Mouse (Mus musculus) brown adipose tissue, adult 24 weeks (tissue): ENCODE data around the gene Slco2a1. TPM values are rescaled to one million over a fixed set of nuclear protein-coding genes. Genes with fewer than 3 reads are reported as not detected.

Source experiments
- H3K27ac ChIP-seq: fragments of 200-500 bp; replicated peaks from 2 replicates; pipeline ENCODE4 v1.5.1; 2012; ENCODE audit warnings: low read depth, mild to moderate bottlenecking, low read length
- H3K4me1 ChIP-seq: fragments of 200-500 bp; 2 replicates; pipeline ENCODE4 v1.6.1; 2012; ENCODE audit warnings: low read length, mixed read lengths; ENCODE audit not compliant: control insufficient read depth, insufficient read depth, insufficient read length
- H3K4me3 ChIP-seq: fragments of 200-500 bp; 2 replicates; pipeline ENCODE4 v1.5.1; 2012; ENCODE audit warnings: low read depth, mild to moderate bottlenecking, low read length, moderate library complexity; ENCODE audit not compliant: insufficient read depth
- polyA plus RNA-seq: library from polyadenylated mRNA; stranded (reverse); fragments of >200 nt; gene quantifications from 2 replicates; pipeline ENCODE4 v1.2.4, GENCODE M21; 2012; ENCODE audit not compliant: missing spikeins, insufficient read depth, insufficient read length

Gene Slco2a1
- polyA plus RNA-seq, 1 experiment = 1.2 TPM

- Histone ChIP-seq H3K4me1 (no peaks in the 10 kb centered on the region), H3K27ac (no peak overlapping the region), H3K4me3 (no peak overlapping the region)
Measured at GRCm38 (mm10) chr9:102977090-102977489, 11.4 kb upstream of the Slco2a1 start.

DNA sequence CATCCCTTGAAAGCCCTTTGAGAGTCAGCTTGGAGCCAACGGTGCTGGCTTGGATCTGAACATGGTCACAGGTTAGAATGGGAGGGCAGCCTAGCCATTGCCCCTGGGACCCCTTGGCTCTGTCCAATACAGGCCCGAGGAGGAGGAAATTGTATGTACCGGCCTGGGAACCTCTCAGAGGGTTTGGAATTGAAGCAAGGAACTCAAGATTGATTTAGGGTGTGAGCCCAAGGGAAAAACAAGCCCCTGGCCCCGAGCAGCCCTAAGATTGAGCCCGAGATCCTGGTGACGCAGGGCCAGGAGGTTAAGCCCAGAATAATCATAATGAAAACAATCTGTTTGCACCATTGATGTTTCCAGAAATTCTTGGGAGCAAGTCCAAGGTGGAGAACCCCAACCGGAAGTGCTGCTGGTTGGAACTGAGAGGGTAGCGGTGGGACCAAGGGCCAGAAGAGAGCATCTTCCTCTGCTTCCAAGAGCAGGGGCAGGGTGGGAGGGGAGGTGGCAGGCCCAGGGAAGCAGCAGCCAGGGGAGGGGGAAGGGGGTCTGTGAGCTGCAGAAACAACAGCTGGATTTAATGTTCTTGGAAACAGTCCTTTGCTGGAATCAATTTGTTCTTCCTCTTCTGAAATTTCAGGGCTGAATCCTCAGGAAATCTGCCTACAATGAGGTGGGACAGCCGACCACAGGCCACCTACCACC is 10.6 kb upstream of the Slco2a1 start:
- Histone ChIP-seq H3K4me1 (no peaks in the 10 kb centered on the region), H3K27ac (peak overlapping the region; percentile 23; the same call in 1 of the 2 replicates), H3K4me3 (no peak overlapping the region)

- H3K27ac ChIP-seq = no peak overlapping the region
- H3K4me1 ChIP-seq = no peaks in the 10 kb centered on the region
- H3K4me3 ChIP-seq = no peak overlapping the region
Measured at GRCm38 (mm10) chr9:102979011-102979700, 9.4 kb upstream of the Slco2a1 start.

DNA sequence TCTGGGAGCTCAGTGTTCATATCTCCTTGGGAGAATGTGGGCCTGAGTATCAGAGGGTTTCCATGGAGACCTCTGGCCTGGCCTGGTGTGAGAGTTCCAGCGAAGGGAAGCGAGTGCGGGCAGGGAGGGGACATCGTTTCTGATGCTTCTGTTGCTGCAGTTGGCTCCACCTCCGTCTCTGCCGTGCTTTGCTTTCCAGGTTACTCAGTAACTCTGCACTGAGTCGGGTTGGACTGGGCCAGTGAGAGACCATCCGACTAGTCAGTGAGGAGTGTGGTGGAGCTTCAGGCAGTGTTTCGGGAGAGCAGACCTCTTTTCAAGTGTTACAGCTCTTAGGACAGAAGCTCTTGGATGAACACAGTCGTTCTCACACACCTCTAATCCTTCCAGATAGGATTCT is 8.6 kb upstream of the Slco2a1 start:
- Histone ChIP-seq H3K4me1 (no peaks in the 10 kb centered on the region), H3K4me3 (no peak overlapping the region), H3K27ac (no peak overlapping the region)

DNA sequence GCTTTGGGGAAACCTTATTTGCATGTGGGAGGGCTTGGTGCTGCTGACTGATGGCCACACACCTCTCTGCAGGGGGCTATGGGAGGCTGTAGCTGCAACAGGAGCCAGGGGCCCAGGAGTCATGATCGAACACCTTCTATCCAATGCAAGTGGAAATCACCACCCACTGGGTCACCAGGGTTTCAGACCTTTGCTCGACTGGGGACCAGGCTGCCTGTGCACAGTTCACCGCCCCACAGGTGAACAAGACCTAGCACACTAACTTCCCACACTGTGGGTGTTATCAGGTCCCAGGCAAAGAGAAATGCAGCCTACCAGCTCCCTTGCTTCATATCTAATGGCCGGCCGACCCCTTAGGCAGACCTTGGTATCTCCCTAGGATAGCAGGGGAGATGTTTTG is 8.1 kb upstream of the Slco2a1 start:
- H3K4me1 ChIP-seq = no peaks in the 10 kb centered on the region
- no peak overlapping the region for H3K27ac ChIP-seq
- no peak overlapping the region for H3K4me3 ChIP-seq

DNA sequence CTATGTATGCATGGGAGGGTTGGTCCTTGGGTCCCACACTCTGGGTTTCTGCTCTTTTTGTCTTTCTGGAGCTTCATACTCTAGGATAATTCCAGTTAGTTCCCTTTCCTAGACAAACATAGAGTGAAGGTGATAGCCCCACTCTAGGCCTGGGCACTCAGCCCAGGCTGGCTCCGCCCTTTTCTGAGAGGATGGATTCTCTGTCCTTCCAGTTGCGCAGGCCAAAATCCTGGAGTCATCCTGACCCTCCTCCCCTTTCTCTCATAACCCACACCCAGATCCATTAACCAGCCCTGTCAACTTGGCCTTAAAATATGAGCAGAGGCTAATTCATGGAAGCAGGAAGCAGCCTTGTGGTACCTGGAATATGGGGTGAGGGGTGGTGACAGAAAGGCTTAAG is 6.7 kb upstream of the Slco2a1 start:
- Histone ChIP-seq H3K27ac (no peak overlapping the region), H3K4me3 (no peak overlapping the region), H3K4me1 (no peaks in the 10 kb centered on the region)

GRCm38 (mm10) chr9:102982376-102982775 is 6.1 kb upstream of the Slco2a1 start:
- H3K4me3 ChIP-seq = no peak overlapping the region
- H3K27ac ChIP-seq = no peak overlapping the region
- H3K4me1 ChIP-seq = no peaks in the 10 kb centered on the region

DNA sequence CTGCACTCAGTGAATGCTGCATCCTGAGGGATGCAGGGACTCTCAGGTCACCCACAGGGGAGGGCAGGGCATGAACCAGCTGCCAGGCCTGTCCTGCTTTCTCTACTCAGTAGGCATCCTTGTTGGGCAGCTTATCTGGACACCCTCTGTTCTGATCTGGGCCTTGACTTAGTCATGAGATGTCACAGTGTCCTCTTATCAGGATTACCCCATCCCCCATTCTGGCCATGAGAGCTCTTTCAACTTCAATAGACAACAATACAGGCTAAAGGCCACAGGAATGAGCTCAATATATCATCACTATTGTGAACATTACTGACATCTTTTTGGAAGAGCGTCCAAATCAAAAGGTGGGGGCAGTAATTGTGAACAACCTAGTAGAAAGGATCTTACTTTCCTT is 3.4 kb upstream of the Slco2a1 start:
- H3K4me3 ChIP-seq = no peak overlapping the region

GRCm38 (mm10) chr9:102985939-102986338 is 2.6 kb upstream of the Slco2a1 start:
- Histone ChIP-seq H3K4me3 (no peak overlapping the region), H3K27ac (no peak overlapping the region)

More for the DNA sequence above, 3.4 kb upstream of the Slco2a1 start:
- H3K27ac ChIP-seq = no peak overlapping the region
- no peaks in the 10 kb centered on the region for H3K4me1 ChIP-seq

GRCm38 (mm10) chr9:102990306-102991133 is 2.0 kb downstream of the Slco2a1 start:
- Histone ChIP-seq H3K4me3 (no peak overlapping the region), H3K4me1 (no peaks in the 10 kb centered on the region), H3K27ac (no peak overlapping the region)

More at GRCm38 (mm10) chr9:102985939-102986338, 2.6 kb upstream of the Slco2a1 start:
- H3K4me1 ChIP-seq = no peaks in the 10 kb centered on the region

DNA sequence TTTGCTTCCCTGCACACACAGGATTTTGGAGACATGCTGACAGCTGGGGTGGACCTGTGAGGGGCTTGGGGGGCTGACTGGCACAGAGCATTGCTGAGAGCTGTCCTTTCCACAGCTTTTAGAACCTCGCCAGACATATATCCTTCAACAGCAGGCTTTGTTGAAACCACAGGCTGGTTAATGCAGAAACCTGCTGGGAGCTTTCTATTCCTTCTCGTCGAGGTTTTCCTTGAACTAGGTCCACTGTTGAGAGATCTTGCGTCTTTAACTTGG is 2.6 kb downstream of the Slco2a1 start:
- Histone ChIP-seq H3K4me1 (no peaks in the 10 kb centered on the region), H3K4me3 (no peak overlapping the region), H3K27ac (no peak overlapping the region)

- Histone ChIP-seq H3K4me3 (no peak overlapping the region), H3K4me1 (no peaks in the 10 kb centered on the region), H3K27ac (no peak overlapping the region)
Measured at GRCm38 (mm10) chr9:102992877-102993276, 4.4 kb downstream of the Slco2a1 start.

GRCm38 (mm10) chr9:102993764-102994163 is 5.3 kb downstream of the Slco2a1 start:
- no peaks in the 10 kb centered on the region for H3K4me1 ChIP-seq
- H3K27ac ChIP-seq = no peak overlapping the region
- no peak overlapping the region for H3K4me3 ChIP-seq

- Histone ChIP-seq H3K27ac (no peak overlapping the region), H3K4me3 (no peak overlapping the region), H3K4me1 (no peaks in the 10 kb centered on the region)
Measured at GRCm38 (mm10) chr9:102995800-102996635, 7.5 kb downstream of the Slco2a1 start.

DNA sequence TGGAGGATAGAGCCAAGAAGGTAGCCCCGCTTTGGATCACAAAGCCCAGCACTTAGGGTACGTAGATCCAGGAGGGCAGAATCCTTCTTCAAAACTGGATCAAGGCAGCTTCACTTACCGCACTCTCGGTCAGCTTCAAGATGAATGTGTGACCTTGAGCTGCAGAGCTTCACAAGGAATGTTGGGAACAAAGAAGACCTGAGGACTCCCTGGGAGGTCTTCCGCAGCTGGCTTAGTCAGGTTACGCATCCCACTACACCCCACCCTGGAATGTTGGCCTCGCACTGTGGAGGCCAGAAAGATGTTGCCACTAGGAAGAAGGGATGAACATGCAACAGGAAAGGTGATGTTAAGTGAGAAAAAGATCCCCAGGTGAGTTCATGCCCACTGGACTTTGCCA is 11.9 kb downstream of the Slco2a1 start:
- Histone ChIP-seq H3K4me1 (no peaks in the 10 kb centered on the region), H3K4me3 (no peak overlapping the region), H3K27ac (no peak overlapping the region)
